Mouse (Mus musculus) C2C12 (cell line): ENCODE measurements around the gene Sox5. TPM values are rescaled to one million over a fixed set of nuclear protein-coding genes. Genes with fewer than 3 reads are reported as not detected.

Experiments used
- H3K27me3 ChIP-seq: one replicate; pipeline ENCODE4 v1.6.1; 2011; ENCODE audit not compliant: control insufficient read depth, insufficient read depth, insufficient read length
- H3K36me3 ChIP-seq: one replicate; pipeline ENCODE4 v1.6.1; 2011; ENCODE audit not compliant: control insufficient read depth, insufficient read depth
- H3K4me3 ChIP-seq: one replicate; pipeline ENCODE4 v1.5.1; 2011; ENCODE audit warnings: mild to moderate bottlenecking, control low read depth; ENCODE audit not compliant: poor library complexity, insufficient read depth, severe bottlenecking
- H3K79me2 ChIP-seq: one replicate; pipeline ENCODE4 v1.6.1; 2011; ENCODE audit not compliant: control insufficient read depth, insufficient read depth
- H3K79me3 ChIP-seq: one replicate; pipeline ENCODE4 v1.6.1; 2011; ENCODE audit warnings: low read depth, control low read depth
- H3ac ChIP-seq: one replicate; pipeline ENCODE3; 2011; ENCODE audit warnings: low read depth; ENCODE audit not compliant: control insufficient read depth, insufficient read length
- CEBPB ChIP-seq: IDR thresholded peaks from one replicate; pipeline ENCODE4 v1.6.1; 2011; ENCODE audit warnings: low read depth, mild to moderate bottlenecking, control low read depth, moderate library complexity
- CTCF ChIP-seq: IDR thresholded peaks from one replicate; pipeline ENCODE4 v1.5.1; 2011; ENCODE audit not compliant: control insufficient read depth, insufficient read depth, insufficient read length
- FOSL1 ChIP-seq: IDR thresholded peaks from one replicate; pipeline ENCODE4 v1.8.0; 2011; ENCODE audit warnings: mild to moderate bottlenecking, low read length; ENCODE audit not compliant: poor library complexity, insufficient read depth, severe bottlenecking
- MAX ChIP-seq: IDR thresholded peaks from one replicate; pipeline ENCODE4 v1.6.1; 2011; ENCODE audit warnings: mild to moderate bottlenecking, control low read depth
- MYOD1 ChIP-seq: IDR thresholded peaks from one replicate; pipeline ENCODE4 v1.6.1; 2011; ENCODE audit warnings: low read depth; ENCODE audit not compliant: control insufficient read depth, insufficient read length
- MYOG ChIP-seq: IDR thresholded peaks from one replicate; pipeline ENCODE4 v1.6.1; 2011; ENCODE audit not compliant: control insufficient read depth, insufficient read length; ENCODE audit errors: extremely low read depth
- USF1 ChIP-seq: IDR thresholded peaks from one replicate; pipeline ENCODE4 v1.6.1; 2011; ENCODE audit warnings: low read depth, mild to moderate bottlenecking, control low read depth, moderate library complexity
- polyA plus RNA-seq: library from polyadenylated mRNA; unstranded; fragments of >200 nt; fragmentation: generic; extraction: Trizol; gene quantifications from one replicate; pipeline ENCODE4 v1.2.1, GENCODE M21; 2012; ENCODE audit warnings: missing spikeins

Gene Sox5
- polyA plus RNA-seq, 1 experiment: 0.07 TPM

DNA sequence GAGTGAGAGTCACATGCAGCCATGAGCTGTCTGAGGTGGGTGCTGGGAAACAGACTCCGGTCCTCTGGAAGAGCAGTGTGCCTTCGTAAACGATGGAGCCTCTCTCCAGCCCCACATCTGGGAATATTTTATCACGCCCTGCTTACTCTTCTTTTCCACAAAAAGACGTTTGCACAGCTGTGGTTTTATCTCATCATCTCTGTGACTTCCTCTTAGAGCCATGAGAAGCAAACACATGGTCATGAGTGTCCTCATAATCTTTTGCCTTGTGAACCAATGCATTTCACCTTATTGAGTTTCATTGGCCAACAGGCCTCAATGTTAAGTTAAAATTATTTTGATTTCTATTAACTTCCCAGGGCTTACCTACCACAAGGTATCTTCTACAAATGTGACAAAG, 994.4 kb downstream of the Sox5 start:
- H3K79me2 ChIP-seq: no peaks in the 10 kb centered on the region
- no peak for TF ChIP-seq MYOG
- TF ChIP-seq USF1: no peak
- TF ChIP-seq FOSL1: no peak
- no peak for TF ChIP-seq CTCF
- TF ChIP-seq CEBPB: no peak
- TF ChIP-seq MYOD1: no peak
- TF ChIP-seq MAX: no peak
- no peaks in the 10 kb centered on the region for H3K36me3 ChIP-seq
- H3ac ChIP-seq: no peak overlapping the region
- no peak overlapping the region for H3K4me3 ChIP-seq
- no peaks in the 10 kb centered on the region for H3K27me3 ChIP-seq
- H3K79me3 ChIP-seq: no peaks in the 10 kb centered on the region

DNA sequence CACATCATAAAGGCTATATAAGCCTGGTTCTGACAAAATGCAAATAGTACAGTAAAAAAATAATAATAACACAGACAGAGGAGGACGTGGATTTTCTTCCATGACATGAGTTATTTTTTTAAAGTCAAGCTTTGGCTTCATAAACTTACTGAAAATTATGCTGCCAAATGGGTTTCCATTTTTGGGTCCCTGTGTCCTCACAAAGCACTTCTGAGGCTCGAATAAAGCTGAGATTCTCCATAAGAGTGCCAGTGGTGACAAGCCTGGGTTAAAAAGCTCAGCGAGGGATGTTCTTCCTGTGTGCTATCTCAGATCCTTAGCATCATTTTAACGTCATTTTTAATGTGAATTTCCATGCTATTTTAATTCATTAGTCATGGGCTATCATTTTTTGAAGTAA, 996.1 kb downstream of the Sox5 start:
- Histone ChIP-seq H3K27me3 (no peaks in the 10 kb centered on the region), H3K79me2 (no peaks in the 10 kb centered on the region), H3K4me3 (no peak overlapping the region), H3ac (no peak overlapping the region), H3K36me3 (no peaks in the 10 kb centered on the region), H3K79me3 (no peaks in the 10 kb centered on the region)
- no peak for TF ChIP-seq FOSL1
- no peak for TF ChIP-seq MYOG
- no peak for TF ChIP-seq CEBPB
- no peak for TF ChIP-seq CTCF
- TF ChIP-seq MYOD1: no peak
- TF ChIP-seq MAX: no peak
- no peak for TF ChIP-seq USF1
